Mouse (Mus musculus) layer of hippocampus, postnatal 25 days (tissue): ENCODE measurements around the gene Vwa5b1. TPM values are rescaled to one million over a fixed set of nuclear protein-coding genes. Genes with fewer than 3 reads are reported as not detected.

Experiments
- DNase-seq, 2 experiments: peaks; one replicate each; pipeline ENCODE4 v3.0.0; 2022; ENCODE audit warnings: mixed read lengths in 2 of 2, low spot score in 1 of 2; ENCODE audit errors: extremely low spot score in 1 of 2
- total RNA-seq, 2 experiments: library from RNA; stranded (reverse); gene quantifications; 2 replicates each; pipeline ENCODE4 v1.2.3; 2021

The Vwa5b1 gene
- total RNA-seq, 2 experiments from 2014 or later = 1.0 TPM

DNA sequence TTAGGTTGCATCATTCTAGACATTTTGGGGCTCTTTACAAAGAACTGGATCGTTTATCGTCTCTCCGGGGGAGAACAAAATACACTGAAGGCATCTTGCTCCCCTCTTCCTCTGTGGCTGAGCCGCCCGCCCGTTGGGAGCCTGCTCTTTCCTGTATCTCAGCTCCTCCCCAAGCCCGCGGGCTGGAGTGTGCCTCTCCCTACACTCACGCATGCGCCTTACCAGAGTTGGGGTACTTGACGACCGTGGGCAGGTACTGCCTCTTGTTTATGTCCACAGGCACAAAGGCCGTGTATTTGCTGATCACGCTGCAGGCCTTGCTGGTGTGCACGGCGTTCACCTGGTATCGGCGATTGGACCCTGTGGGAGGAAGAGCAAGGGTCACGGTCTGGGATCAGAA, 57.3 kb downstream of the Vwa5b1 start:
- no peak for DNase-seq

- no peak for DNase-seq
Measured at GRCm38 (mm10) chr4:138576661-138577060, 59.0 kb downstream of the Vwa5b1 start.

DNA sequence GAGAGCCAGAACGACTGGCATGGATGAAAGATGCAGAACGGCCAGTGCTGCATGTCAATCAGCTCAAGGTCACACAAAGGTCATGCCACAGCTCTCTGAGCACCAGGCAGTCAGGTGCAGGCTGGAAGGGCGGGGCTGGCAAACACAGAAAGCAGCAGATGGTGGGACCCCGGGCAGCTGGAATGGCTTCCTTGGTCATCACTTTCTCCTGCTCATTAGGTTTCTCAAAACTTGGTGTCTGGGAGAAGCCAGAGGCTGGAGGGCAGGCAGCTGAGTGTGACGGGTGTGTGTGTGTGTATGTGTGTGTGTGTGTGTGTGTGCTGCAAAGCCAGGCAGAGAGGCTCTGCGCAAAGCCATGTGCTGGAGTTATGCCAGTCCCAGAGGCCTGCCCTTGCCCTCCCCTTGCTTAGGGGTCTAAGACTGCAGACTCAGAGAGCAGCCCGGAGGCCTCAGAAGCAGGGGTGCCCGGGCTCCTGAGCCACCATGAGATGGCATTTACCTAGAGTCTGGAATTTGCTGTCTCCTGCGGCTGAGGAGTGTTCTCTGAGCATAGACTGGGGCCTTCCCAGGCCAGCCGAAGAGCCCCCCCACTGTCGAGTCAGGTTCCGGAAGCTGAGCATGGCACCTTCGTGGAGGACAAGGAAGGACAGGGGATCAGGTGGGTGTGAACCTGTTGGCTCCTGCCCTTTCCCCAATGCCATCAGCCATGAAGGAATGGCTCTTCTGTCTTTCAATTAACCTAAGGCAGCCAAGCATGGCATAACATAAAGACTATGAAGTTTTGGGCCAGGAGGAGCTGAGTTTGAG, 60.7 kb downstream of the Vwa5b1 start:
- DNase-seq = no peak

DNA sequence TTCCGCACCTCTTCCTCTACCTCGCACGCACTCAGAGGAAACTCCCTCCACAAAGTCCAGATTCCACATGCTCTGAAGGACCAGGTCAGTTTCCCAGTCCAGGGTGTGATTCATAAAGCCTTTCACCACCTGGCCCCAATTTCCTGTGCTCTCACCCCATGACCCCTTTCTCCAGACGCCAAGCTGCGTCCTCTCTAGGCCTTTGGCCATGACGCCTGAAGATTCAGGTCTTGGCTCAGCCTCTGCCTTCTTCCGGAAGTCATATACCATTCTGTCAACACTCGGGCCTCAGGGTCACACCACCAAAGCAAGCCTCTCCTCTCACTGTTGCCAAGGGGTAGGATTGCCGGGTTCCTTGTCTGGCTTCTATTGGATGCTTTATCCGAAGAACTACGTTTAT, 65.8 kb downstream of the Vwa5b1 start:
- DNase-seq = no peak

DNA sequence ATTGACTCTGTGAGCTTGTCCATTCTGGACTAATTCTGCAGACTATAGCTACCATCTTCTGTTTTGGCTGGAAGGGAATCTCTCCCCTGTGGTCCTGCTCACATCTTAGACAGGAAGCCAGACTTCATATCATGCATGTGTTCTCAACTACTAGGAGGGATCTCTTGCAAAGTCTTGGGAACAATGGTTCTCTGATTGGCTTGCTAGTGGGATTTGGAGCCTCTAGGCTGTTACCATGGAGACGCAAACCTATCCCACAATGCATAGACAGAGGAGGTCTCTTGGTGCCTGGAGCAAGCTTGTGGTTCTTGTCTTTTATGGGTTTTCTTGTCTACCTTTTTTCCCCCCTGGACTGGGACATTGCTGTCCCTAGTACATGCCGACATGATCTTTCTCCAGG, 67.4 kb downstream of the Vwa5b1 start:
- DNase-seq = no peak

DNA sequence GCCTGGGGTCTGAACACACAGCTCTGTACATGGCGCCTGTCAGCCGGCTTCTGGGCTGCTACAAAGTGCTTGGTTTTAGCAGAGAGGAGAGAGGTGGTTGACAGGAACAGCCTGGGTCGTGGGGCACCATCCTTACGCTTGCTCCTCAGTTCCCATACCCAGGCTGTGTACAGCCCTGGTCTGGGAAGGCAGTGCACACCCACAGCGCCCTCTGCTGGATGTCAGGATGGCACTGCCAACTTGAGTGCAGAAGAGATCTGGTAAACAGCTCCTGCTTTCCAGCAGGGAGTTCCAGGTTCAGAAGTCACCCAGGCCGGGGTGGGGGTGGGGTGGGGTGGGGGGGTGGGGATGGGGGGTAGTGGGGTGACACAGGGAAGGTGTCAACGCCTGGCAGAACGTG, 73.7 kb downstream of the Vwa5b1 start:
- peak; percentile 78 to 97 for DNase-seq

DNA sequence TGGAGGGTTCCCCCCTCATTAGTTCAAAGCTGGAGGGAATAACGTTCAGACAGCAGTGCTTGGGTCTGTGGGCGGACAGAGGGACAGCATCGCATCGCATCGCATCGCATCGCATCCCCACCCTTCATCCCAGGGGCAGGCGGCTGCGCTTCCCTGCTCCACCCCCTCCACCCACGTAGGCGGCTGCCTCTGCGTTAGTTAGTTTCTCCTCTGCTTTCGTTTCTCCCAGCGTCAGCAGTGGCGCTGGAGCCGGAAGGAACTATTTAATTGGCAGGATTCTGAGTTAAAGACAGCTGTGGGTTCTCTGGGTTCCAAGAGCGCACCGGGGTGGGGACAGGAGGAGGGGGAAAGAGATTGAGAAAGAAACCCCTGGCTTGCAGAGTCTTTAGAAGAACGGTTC, 80.2 kb downstream of the Vwa5b1 start:
- peak in 1 of 2 experiments; percentile 43 for DNase-seq

DNA sequence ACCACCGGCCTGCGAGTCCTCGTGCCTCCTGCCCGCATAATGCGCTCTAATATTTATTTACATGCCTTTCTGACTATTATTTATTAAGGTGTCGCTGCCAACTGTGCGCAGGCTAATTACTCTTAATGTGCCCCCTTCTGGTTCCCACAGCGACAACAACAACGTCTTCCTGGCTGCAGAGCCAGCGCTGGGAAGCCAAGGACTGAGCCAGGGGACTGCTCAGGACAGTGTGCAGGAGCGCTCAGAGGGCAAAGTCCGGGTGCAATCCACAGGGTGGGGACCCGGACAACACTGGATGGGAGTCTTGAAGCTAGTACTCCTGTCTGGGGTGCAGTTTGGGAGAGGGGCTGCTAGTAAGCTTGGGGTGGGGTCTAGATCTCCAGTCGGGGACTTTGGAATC, 80.8 kb downstream of the Vwa5b1 start:
- no peak for DNase-seq

- DNase-seq = no peak
Measured at GRCm38 (mm10) chr4:138554302-138554701, 81.4 kb downstream of the Vwa5b1 start.

DNA sequence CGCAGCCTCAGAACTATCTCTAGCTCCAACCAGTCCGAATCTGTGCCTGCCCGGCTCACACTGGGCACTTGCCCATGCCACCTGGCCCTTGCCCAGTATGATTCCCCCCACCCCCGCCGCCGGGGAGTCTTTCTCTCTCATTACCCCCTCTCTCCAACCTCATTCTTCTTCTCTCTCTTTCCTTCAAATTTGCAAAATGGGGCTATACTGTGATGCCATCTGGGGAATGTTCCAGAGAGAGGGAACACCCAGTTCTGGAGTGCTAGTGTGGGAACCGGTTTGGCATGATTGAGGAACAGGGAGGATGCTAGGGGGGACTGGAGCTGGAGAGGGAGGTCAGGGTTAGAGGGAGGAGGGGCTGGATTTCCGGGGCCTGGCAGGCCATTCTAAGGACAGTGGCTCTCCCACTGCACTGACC, 82.2 kb downstream of the Vwa5b1 start:
- DNase-seq = peak; percentile 32 to 49

- no peak for DNase-seq
Measured at GRCm38 (mm10) chr4:138553116-138553515, 82.6 kb downstream of the Vwa5b1 start.

DNA sequence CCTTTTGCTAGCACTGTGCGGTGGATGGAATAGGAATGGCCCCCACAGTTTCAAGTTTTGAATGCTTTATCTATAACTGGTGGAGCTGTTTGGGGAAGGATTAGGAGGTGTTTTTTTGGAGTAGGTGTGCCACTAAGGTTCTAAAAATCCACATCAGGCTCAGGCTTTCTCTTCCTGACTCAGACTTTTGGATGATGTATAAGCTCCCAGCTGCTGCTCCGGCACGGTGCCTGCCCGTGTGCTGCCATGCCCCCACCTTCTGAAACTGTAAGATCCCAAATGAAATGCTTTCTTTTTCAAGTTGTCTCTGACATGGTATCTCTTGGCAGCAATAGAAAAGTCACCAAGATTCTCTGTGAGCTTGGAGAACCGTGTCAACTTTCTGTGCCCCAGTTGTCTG, 84.1 kb downstream of the Vwa5b1 start:
- DNase-seq = no peak

- DNase-seq = no peak
Measured at GRCm38 (mm10) chr4:138550557-138550956, 85.1 kb downstream of the Vwa5b1 start.

DNA sequence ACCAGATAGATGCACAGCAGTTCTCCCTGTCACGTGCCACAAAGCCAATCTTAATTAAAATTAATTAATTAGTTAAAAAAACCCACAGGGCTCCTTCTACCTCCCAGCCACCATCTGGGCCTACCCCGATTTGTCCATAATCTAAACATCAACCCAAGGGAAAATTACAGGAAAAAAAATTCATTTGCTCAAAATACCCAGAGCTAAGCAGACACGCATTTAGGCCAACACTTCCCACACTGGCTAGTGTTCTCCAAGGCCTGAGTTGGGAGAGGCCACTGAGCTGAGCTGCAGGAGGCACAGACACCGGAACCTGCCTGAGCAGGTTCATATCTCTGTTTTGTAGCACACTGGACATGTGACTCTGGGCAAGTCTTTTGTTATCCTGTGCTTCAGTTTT, 86.7 kb downstream of the Vwa5b1 start:
- no peak for DNase-seq

DNA sequence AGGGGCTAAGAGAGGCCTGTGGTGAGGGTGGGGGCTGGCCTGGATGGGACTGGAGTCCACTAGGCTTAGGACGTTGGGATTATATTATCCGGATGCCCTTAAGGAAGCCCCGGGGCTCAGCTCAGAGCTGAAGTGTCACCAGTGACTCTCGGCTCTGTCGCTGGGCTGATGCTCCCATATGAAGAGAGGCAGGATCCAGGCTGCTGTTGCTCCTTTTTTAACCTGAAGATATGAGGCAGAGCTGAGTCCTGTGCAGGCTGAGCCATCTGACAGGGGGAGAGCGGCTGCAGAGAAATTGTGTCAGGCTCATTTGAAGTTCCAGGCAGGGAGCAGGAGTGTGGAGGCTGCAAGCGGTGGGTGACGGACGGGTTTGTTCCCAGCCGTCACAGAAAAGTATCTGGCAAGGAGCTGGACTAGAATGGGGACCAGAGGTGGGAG, 87.5 kb downstream of the Vwa5b1 start:
- no peak for DNase-seq

GRCm38 (mm10) chr4:138547556-138547955, 88.1 kb downstream of the Vwa5b1 start:
- no peak for DNase-seq

DNA sequence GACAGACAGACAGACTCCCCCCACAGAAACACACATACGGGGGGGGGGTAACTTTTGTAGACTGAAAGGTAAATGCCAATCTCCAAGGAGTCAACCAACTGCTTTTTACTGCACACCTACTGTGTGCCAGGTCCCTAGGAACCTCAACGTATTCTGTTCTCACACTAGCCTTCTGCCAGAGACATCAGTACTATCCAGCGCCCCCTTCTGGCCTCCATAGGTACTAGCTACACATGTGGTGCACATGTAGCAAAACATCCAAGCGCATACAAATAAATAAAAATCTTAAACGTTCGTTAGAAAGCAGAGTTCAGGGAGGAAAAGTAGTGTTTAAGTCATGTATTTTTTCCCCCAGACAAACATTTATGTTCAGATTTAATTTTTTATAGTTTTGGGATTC, 88.6 kb downstream of the Vwa5b1 start:
- DNase-seq = peak in 1 of 2 experiments; percentile 63

DNA sequence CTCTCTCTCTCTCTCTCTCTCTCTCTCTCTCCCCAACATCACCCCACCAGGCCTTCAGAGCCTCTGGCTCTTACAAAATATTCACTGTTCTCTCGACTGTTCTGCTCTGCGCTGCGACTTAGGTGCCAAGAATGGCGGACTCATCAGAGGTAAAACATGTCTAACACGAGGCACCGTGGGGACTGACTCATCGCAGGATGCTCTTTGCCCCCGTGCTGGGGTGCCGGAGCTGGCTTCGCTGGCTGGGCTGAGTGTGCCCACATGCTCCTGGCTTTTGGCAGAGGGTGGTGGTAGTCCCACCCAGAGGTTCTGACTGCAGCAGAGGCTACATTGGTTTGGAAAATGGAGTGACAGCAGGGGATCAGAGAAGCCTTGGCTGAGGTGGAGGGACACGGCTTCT, 89.4 kb downstream of the Vwa5b1 start:
- DNase-seq = no peak

DNA sequence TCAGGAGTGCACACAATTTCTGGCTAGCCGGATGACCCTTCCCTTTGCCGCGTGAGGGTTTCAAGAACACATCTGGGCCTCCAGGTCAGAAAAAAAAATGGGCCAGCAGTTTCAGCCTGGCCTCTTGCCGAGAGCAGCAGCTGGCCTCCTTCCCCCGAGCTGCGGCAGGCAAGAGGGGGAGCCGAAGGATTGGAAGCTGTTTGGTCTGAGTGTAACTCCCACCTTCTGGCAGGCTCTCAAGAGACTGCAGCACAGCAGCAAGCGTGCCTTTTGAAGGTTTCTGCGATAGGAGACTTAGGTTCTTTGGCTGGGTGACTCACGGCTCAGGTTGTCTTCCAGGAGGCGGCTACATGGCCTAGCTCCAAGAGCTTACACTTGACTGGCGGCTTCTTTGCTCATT, 92.5 kb downstream of the Vwa5b1 start:
- no peak for DNase-seq

- no peak for DNase-seq
Measured at GRCm38 (mm10) chr4:138538084-138538449, 97.6 kb downstream of the Vwa5b1 start.

- peak in 1 of 2 experiments; percentile 63 for DNase-seq
Measured at GRCm38 (mm10) chr4:138537210-138538083, 98.2 kb downstream of the Vwa5b1 start.

GRCm38 (mm10) chr4:138535610-138536009, 100.1 kb downstream of the Vwa5b1 start:
- no peak for DNase-seq
